Mouse (Mus musculus) heart, embryonic 13.5 days (tissue): ENCODE results near the gene Tdp1. TPM values are rescaled to one million over a fixed set of nuclear protein-coding genes. Genes with fewer than 3 reads are reported as not detected.
"Not testable (repeated sequence)": the region's sequence is repeated elsewhere in the genome, so short reads cannot be mapped to it uniquely, and the experiment has no call there.

Experiments used
- ATAC-seq: fragments of 200-750 bp; cut with Nextera tagmentation; 2 replicates; pipeline ENCODE4 v1.8.0; 2017; ENCODE audit warnings: moderate TSS enrichment; ENCODE audit not compliant: insufficient number of reproducible peaks, low FRiP score, low TSS enrichment; ENCODE audit errors: extremely low read depth
- H3K27ac ChIP-seq: fragments of 300-500 bp; sonication (generic); replicated peaks from 2 replicates; pipeline ENCODE4 v1.5.1; 2015; ENCODE audit warnings: moderate library complexity, mild to moderate bottlenecking, inconsistent platforms
- H3K27me3 ChIP-seq: fragments of 300-500 bp; sonication (generic); replicated peaks from 2 replicates; pipeline ENCODE4 v1.6.1; 2015; ENCODE audit warnings: mild to moderate bottlenecking, inconsistent platforms
- H3K36me3 ChIP-seq: fragments of 300-500 bp; sonication (generic); 2 replicates; pipeline ENCODE4 v1.6.1; 2015; ENCODE audit warnings: mild to moderate bottlenecking, inconsistent platforms
- H3K4me1 ChIP-seq: fragments of 300-500 bp; sonication (generic); 2 replicates; pipeline ENCODE4 v1.6.1; 2015; ENCODE audit warnings: inconsistent platforms
- H3K4me2 ChIP-seq: fragments of 300-500 bp; sonication (generic); 2 replicates; pipeline ENCODE4 v1.6.1; 2015; ENCODE audit warnings: inconsistent platforms, mild to moderate bottlenecking, moderate library complexity
- H3K4me3 ChIP-seq: fragments of 300-500 bp; sonication (generic); 2 replicates; pipeline ENCODE4 v1.5.1; 2015; ENCODE audit warnings: moderate library complexity, mild to moderate bottlenecking, inconsistent platforms
- H3K9ac ChIP-seq: fragments of 300-500 bp; sonication (generic); 2 replicates; pipeline ENCODE4 v1.6.1; 2015; ENCODE audit warnings: inconsistent platforms, mild to moderate bottlenecking, moderate library complexity
- H3K9me3 ChIP-seq: fragments of 300-500 bp; sonication (generic); 2 replicates; pipeline ENCODE4 v1.6.1; 2016; ENCODE audit warnings: inconsistent platforms
- WGBS: fragments of 180-500 bp; shearing (Covaris S2); methylation state at CpG from one replicate; pipeline ENCODE4 v1.1.7; 2015; ENCODE audit warnings: mixed read lengths; 5-methylcytosine and 5-hydroxymethylcytosine counted together
- polyA plus RNA-seq: library from polyadenylated mRNA; unstranded; fragments of >200 nt; fragmentation: Nextera tagmentation; extraction: Ambion mirVana; gene quantifications from 2 replicates; pipeline ENCODE4 v1.2.1, GENCODE M21; 2015

Gene Tdp1
- polyA plus RNA-seq, 1 experiment from 2014 or later, result 30.2 TPM

DNA sequence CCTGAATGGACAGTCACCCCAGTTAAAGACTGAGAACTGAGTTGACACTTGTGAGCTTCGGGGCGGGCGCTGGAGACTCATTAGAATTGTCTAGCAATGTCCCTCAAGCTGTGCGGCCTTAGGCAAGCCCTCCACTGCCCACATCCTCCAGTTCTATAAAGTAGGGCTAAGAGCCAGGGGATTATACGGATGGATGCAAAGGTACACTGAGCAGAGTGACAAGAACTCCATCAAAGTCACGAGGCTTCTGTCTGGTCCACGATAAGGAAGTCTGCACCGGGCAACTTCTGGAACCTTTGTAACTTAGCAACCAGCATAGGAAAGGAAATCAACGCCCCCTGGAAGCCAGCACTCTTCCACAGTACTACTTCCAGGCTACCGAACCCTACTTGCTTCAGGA lies 75.6 kb downstream of the Tdp1 start:
- Histone ChIP-seq H3K4me1 (peaks cover 16% of the 10 kb centered on the region), H3K27me3 (peaks cover 39% of the 10 kb centered on the region), H3K27ac (no peak overlapping the region), H3K4me2 (no peak overlapping the region), H3K9ac (no peak overlapping the region), H3K36me3 (peaks cover 3% of the 10 kb centered on the region), H3K9me3 (no peaks in the 10 kb centered on the region), H3K4me3 (no peak overlapping the region)
- WGBS, result 27% methylated on average over 10 of the region's 10 CpGs
- no peak for ATAC-seq

DNA sequence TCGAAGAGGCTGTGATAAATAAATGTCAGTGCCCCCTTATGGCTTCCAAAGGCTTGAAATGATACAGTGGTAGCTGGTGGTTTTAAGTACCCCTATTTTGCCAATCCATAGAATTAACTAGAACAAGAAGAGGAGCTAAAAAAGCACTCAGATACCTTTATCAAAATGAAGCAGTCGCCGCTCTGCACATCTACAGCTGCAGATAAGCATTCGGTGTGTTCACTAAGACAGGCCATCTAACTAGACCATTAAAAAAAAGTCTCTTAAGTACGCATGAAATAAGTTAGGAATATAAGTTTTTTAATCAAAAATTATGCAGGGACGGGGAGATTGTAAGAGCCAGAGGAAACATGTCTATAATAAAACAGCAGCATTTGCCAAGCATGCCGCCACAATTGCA lies 76.4 kb downstream of the Tdp1 start:
- H3K9me3 ChIP-seq, result no peaks in the 10 kb centered on the region
- H3K27me3 ChIP-seq, result peaks cover 46% of the 10 kb centered on the region
- H3K4me2 ChIP-seq, result no peak overlapping the region
- 67% methylated on average over 7 of the region's 7 CpGs for WGBS
- H3K4me3 ChIP-seq, result no peak overlapping the region
- H3K36me3 ChIP-seq, result no peaks in the 10 kb centered on the region; the same call in 1 of the 2 replicates
- H3K4me1 ChIP-seq, result peaks cover 23% of the 10 kb centered on the region
- no peak for ATAC-seq
- no peak overlapping the region for H3K27ac ChIP-seq
- no peak overlapping the region for H3K9ac ChIP-seq

DNA sequence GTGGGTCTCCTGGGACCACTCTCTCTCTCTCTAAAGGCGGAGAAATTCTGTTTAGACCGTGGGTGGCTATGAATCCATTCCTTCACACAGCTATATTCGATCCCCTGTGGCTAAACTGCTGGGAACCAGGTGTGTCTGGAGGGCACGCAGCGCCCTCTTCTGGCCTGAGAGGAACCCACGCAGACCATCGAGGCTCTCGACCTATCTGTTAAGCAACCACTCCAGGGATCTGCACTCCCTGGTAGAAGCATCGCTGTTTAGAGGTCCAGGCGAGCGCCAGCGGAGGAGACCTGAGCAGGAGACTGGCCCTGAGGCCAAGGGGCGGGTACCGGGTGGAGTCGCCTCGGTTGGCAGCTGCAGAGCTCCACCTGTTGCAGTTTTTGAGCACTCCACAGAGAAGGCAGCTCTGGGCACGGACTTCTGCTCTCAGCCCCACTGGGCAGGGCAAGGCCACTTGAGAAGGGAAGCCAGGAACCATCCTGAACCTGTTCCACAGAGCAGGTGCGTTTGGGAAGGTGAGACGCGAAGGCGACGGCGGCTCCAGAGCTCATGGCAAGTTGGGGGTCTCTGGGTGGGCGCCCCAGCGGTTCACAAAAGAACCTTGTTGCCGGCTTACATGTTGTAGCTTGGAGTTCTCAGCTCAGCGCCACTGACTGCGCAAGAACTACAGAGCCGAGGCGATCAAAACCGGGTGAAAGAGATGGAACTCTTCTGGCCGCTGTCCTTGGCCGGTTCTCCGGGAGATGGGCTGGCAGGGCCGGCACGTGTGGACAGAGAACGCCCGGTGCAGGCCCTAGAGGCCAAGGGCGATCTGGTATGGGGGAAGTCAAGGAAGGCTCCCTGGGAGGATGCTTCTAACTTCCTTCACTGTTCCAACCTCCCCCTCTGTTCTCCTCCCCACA lies 80.2 kb downstream of the Tdp1 start, which contains the start of gene Kcnk13:
TSS of gene Kcnk13 (plus strand) at position 199 of the 902 bp plus-strand sequence.
- Histone ChIP-seq H3K4me2 (peak within 1 kb of the TSS; percentile 89), H3K27ac (no peak within 1 kb of the TSS), H3K4me1 (peaks cover 36% of the 10 kb centered on the region), H3K9me3 (no peaks in the 10 kb centered on the region), H3K4me3 (peak within 1 kb of the TSS; percentile 59), H3K9ac (peak within 1 kb of the TSS; percentile 70), H3K27me3 (peaks cover 85% of the 10 kb centered on the region), H3K36me3 (no peaks in the 10 kb centered on the region)
- WGBS, result 2% methylated on average over 39 of the region's 39 CpGs
- no peak for ATAC-seq

DNA sequence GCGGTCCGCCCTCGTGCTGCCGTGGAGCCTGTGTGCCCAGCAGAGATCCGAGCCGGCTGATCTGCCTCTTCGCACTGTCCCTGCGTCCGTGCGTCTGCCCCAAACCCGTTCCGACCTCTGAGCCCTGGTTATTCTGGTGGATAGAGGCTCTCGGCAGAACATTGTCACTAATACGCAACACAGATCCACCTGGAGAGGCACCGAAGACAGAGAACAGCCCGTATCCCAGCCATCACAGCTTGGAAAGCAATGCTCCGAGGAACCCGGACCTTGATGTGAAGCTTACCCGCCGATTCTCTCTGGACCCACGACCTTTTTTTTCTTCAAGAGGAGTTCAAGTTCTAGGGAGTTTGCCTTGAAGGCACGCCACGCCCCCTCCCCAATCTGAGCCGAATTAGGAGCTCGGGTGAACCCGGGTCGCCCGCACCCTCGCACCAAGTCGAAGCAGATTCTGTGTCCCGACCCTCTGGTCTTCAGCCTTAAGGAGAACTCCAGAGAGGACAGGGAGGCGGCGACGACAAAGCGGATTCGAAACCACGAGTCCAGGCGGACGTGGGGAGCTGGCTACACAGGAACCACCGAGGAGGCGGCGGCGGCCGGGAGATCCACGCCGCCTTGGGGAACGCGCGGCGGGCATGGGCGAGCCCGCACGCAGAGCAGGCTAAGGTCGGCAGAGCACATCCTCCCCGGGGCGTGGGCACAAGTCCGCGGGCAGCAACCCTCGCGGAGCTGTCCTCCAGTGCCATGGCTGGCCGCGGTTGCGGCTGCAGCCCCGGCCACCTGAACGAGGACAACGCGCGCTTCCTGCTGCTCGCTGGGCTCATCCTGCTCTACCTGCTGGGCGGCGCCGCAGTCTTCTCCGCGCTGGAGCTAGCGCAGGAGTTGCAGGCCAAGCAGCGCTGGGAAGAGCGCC lies 81.1 kb downstream of the Tdp1 start:
- Histone ChIP-seq H3K9me3 (no peaks in the 10 kb centered on the region), H3K4me3 (peak overlapping the region; percentile 59), H3K4me1 (peaks cover 31% of the 10 kb centered on the region), H3K27me3 (peaks cover 86% of the 10 kb centered on the region), H3K9ac (peak overlapping the region; percentile 70), H3K36me3 (no peaks in the 10 kb centered on the region), H3K4me2 (peak overlapping the region; percentile 89), H3K27ac (no peak overlapping the region)
- ATAC-seq, result no peak
- WGBS, result under 1% methylated on average over 77 of the region's 77 CpGs

DNA sequence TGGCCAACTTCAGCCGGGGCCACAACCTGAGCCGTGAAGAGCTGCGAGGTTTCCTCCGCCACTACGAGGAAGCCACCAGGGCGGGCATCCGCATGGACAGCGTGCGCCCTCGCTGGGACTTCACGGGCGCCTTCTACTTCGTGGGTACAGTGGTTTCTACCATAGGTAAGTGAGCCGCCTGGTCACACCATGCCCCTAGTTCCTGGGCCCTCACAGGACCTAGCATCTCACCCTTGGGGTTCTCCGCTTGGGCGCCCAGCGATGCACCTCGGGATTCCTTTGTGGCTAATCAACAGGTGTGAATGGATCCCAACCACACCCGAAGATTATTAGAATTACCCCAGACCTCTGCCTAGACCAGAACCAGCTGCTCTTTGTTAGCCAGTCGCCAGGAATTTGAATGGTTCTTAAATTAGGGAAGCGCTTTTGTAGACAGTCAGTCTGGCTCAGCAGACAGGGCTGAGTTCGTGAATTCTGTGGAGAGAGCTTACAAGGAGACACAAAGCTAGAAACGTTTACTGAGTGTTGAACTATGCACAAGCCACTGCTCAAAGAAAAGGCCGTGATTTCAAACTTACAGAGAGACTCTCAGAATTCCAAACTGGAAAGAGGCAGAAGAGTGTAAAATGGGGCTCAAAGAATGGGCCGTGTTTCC lies 81.9 kb downstream of the Tdp1 start:
- peaks cover 31% of the 10 kb centered on the region for H3K4me1 ChIP-seq
- WGBS, result 4% methylated on average over 25 of the region's 25 CpGs
- peak overlapping the region; percentile 89 for H3K4me2 ChIP-seq
- no peaks in the 10 kb centered on the region for H3K9me3 ChIP-seq
- H3K36me3 ChIP-seq, result no peaks in the 10 kb centered on the region
- peaks cover 87% of the 10 kb centered on the region for H3K27me3 ChIP-seq
- H3K4me3 ChIP-seq, result peak overlapping the region; percentile 59
- H3K9ac ChIP-seq, result peak overlapping the region; percentile 70
- H3K27ac ChIP-seq, result no peak overlapping the region
- no peak for ATAC-seq

DNA sequence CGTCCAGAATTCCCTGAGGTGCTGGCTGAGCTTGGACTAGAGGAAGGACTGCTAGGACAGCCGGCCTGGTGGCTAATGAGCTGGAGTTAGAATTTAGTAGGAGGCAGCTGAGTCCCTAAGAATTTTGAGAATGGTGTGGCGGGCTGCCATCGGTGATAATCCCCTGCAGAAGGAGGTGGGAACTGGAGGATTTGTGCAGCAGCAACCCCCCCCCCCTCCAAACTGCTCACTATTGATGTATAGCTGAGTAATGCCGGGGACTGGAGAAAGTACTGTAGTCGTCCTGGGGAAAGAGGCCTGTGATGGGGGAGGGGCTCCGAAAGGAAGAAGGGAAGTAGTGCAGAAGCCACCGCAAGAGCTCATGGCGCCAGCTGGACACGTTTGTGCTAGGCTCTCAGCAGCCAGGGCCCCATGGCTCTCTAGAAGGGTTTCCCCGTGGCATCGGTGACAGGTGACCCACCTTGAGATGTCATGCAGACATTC lies 82.6 kb downstream of the Tdp1 start:
- H3K27ac ChIP-seq, result no peak overlapping the region
- H3K4me2 ChIP-seq, result peak overlapping the region; percentile 89
- no peak for ATAC-seq
- no peaks in the 10 kb centered on the region for H3K36me3 ChIP-seq
- no peak overlapping the region for H3K9ac ChIP-seq
- H3K4me3 ChIP-seq, result 0 out of 2 replicates have a peak overlapping the region, but pooled peaks have one; percentile 9
- H3K27me3 ChIP-seq, result peaks cover 90% of the 10 kb centered on the region
- no peaks in the 10 kb centered on the region for H3K9me3 ChIP-seq
- peaks cover 31% of the 10 kb centered on the region for H3K4me1 ChIP-seq
- 13% methylated on average over 12 of the region's 12 CpGs for WGBS

DNA sequence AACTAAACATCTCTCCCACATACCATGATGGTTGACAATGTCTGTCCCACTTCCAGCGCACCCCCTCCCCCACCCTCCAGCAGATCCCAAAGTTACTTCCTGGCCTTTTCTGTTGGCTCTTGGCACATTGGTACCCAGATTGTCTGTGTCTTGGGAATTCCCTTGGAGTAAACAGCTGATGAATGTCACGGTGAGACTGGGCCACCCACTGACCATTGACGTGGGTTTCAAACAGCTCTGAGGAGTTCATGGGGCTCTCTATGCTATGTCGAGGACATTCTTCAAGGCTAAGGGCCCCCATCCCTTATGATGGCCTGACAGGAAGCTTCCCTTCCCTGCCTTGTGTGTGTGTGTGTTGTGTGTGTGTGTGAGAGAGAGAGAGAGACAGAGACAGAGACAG lies 85.6 kb downstream of the Tdp1 start:
- H3K27ac ChIP-seq, result no peak overlapping the region
- peaks cover 4% of the 10 kb centered on the region; the same call in 1 of the 2 replicates for H3K9me3 ChIP-seq
- H3K4me3 ChIP-seq, result no peak overlapping the region
- H3K36me3 ChIP-seq, result no peaks in the 10 kb centered on the region
- WGBS, result 60% methylated on average over 4 of the region's 4 CpGs
- H3K9ac ChIP-seq, result no peak overlapping the region
- H3K27me3 ChIP-seq, result peaks cover 69% of the 10 kb centered on the region
- H3K4me2 ChIP-seq, result no peak overlapping the region
- no peak for ATAC-seq
- H3K4me1 ChIP-seq, result peaks cover 23% of the 10 kb centered on the region

DNA sequence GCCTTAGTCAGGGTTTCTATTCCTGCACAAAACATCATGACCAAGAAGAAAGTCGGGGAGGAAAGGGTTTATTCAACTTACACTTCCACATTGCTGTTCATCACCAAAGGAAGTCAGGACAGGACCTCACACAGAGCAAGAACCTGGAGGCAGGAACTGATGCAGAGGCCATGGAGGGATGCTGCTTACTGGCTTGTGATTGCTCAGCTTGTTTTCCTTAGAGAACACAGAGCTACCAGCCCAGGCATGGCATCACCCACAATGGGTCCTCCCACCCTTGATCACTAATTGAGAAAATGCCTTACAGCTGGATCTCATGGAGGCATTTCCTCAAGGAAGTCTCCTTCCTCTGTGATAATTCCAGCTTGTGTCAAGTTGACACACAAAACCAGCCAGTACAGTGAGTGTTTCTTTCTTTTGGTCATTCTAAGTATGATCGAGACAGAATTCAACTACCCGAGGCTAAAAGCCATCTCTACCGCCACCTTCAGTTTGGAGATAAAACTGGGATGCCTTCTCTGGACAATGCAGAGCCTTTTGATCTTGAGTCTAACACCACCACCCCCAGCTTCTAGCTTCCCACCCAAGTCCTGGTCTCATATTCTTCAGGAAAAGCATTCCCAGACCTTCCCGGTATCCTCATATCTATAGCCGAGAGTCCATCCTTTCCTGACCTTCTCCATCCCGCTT lies 87.0 kb downstream of the Tdp1 start:
- not testable (repeated sequence) for H3K36me3 ChIP-seq, H3K4me1 ChIP-seq, H3K4me2 ChIP-seq, H3K27ac ChIP-seq, H3K9ac ChIP-seq, H3K4me3 ChIP-seq, H3K9me3 ChIP-seq, ATAC-seq
- peaks cover 54% of the 10 kb centered on the region for H3K27me3 ChIP-seq
- 64% methylated on average over 7 of the region's 7 CpGs for WGBS

DNA sequence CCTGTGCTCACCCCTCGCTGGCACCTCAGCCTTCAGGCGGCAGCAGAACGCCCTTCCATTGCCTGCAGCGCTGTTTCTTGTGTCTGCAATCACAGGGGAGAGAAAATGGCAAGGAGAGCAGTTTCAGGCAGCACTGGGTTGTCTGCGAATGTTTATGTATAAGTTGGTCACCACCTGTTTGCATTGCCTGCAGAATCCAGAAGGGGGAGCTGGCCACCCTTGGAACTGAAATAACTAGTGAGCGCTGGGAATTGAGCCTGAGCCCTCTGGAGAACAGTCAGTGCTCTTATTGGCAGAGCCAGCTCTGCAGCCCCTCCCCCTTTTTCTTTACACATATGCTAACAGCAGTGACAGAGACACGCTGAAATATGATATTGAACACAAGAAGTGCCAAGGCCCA lies 88.5 kb downstream of the Tdp1 start:
- Histone ChIP-seq H3K9ac (no peak overlapping the region), H3K4me3 (no peak overlapping the region), H3K27ac (no peak overlapping the region), H3K27me3 (peaks cover 40% of the 10 kb centered on the region), H3K4me2 (no peak overlapping the region), H3K36me3 (no peaks in the 10 kb centered on the region), H3K4me1 (no peaks in the 10 kb centered on the region), H3K9me3 (peaks cover 8% of the 10 kb centered on the region; the same call in 1 of the 2 replicates)
- WGBS, result 45% methylated on average over 7 of the region's 7 CpGs
- no peak for ATAC-seq

DNA sequence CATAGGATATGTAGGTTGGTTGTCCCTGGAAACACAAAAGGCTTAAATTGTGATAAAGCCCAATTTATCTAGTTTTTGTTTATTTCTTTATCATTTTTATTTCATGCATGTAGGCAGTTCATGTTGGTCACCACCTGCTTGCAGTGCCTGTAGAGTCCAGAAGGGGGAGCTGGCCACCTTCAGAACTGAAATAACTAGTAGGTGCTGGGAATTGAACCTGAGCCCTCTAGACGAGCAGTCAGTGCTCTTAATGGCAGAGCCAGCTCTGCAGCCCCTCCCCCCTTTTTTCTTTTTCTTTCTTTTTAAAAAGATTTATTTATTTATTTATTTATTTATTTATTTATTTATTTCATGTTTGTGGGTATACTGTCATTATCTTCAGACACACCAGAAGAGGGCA lies 89.3 kb downstream of the Tdp1 start:
- Histone ChIP-seq H3K27ac (no peak overlapping the region), H3K9me3 (peaks cover 8% of the 10 kb centered on the region; the same call in 1 of the 2 replicates), H3K4me1 (no peaks in the 10 kb centered on the region), H3K9ac (no peak overlapping the region), H3K4me3 (no peak overlapping the region), H3K27me3 (peaks cover 31% of the 10 kb centered on the region), H3K36me3 (no peaks in the 10 kb centered on the region), H3K4me2 (no peak overlapping the region)
- no peak for ATAC-seq
- 62% methylated on average over 1 of the region's 1 CpGs for WGBS
